Mouse (Mus musculus): ENCODE measurements at regions not wholly inside any gene's neighbourhood (a gene's known extent, or its start where the extent isn't known, plus 50 kb on each side); places are given as distances from the start of the nearest gene placed in this dataset.

DNA sequence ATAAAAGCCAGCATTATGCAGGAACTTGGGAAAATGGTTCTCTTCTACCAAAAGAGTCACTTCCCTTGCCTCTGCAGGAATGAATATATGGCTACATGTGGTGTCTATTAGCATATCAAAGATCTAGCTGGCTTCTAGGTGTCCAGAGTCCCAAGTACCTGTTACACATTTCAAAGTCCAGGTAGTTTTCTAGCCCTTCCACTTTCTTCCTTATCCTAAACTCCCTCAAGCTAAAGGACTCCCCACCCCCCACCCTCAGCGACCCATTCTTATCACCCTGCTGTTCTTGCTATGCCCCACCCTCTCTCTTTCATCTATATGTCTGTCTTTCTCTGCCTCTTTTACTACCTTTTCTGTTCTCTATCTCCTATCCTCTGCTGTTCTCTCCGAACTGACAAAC, 288.3 kb upstream of the Cntn4 start:
- no peak for DNase-seq (ENCODE audit: low spot score in 2 of 2)

DNA sequence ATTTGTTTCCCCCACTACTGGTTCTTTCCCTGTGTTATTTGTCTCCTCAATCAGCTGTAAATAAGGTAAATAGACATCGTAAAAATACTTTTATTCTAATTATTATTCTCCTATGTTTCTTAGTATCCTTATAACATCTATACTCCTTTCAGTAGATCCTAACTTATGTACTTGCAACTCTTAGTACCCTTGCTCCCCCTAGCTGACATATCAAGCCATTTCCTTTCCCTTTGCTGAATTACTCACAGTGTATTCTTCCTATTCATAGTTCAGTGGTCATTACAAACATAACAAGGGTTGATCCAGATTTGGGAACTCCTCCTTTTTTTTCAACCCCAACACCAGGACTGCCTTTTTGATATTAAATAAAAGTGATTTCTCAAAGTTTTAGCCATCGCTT, 279.1 kb upstream of the Cntn4 start:
- DNase-seq (ENCODE audit: low spot score in 2 of 2): no peak

DNA sequence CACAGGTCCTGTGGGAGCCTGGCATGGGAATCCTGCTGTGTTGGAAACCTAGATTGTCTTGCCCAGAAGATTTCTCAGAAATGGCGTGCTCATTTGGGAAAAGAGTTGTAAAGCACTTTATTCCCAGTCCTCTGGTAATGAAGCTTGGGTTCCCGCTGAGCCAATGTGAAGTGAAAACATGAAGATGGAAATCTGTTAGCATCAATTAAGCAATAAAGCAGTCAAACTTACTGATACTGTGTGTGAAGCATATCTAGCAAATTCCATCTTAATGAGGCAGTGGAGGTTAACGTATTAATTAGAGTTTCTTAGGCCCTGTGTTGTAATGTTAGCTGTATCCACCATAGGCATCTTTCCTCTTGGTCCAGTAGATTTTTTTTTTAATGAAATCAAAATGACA, 259.9 kb upstream of the Cntn4 start:
- no peak for DNase-seq (ENCODE audit: low spot score in 2 of 2)

DNA sequence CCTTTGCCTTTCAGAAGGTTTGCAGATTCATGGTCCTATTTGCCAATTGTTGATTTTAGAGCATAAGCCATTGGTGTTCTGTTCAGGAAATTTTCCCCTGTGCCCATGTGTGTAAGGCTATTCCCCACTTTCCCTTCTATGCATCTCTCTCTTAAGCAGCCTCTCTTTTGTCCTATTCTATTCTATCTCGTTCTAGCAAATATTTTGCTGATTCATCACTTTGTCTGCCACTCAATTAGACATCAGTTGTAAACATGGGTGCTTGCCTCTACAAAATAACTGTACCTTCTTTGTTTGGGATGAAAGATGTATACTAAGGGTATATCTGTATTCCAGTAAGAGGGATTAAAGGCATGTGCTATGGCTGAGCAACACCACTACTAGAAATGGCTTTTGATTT, 230.3 kb upstream of the Cntn4 start:
- no peak for DNase-seq (ENCODE audit: low spot score in 2 of 2)

- peak in 1 of 2 experiments; percentile 12 for DNase-seq (ENCODE audit: low spot score in 2 of 2)
These were observed 194.1 kb upstream of the Cntn4 start for GRCm38 (mm10) chr6:105483388-105483787.

GRCm38 (mm10) chr6:105493308-105493707, 184.2 kb upstream of the Cntn4 start:
- DNase-seq (ENCODE audit: low spot score in 2 of 2): no peak

Data from right cerebral cortex, postnatal 36 days (tissue).